Mouse (Mus musculus): ENCODE measurements around the gene Slc6a17.

Gene Slc6a17

GRCm38 (mm10) chr3:107524547-107524946 is 6.7 kb upstream of the Slc6a17 start:
- DNase-seq (ENCODE audit: low spot score): no peak

GRCm38 (mm10) chr3:107520931-107521330 is 3.1 kb upstream of the Slc6a17 start:
- DNase-seq (ENCODE audit: low spot score): no peak

DNA sequence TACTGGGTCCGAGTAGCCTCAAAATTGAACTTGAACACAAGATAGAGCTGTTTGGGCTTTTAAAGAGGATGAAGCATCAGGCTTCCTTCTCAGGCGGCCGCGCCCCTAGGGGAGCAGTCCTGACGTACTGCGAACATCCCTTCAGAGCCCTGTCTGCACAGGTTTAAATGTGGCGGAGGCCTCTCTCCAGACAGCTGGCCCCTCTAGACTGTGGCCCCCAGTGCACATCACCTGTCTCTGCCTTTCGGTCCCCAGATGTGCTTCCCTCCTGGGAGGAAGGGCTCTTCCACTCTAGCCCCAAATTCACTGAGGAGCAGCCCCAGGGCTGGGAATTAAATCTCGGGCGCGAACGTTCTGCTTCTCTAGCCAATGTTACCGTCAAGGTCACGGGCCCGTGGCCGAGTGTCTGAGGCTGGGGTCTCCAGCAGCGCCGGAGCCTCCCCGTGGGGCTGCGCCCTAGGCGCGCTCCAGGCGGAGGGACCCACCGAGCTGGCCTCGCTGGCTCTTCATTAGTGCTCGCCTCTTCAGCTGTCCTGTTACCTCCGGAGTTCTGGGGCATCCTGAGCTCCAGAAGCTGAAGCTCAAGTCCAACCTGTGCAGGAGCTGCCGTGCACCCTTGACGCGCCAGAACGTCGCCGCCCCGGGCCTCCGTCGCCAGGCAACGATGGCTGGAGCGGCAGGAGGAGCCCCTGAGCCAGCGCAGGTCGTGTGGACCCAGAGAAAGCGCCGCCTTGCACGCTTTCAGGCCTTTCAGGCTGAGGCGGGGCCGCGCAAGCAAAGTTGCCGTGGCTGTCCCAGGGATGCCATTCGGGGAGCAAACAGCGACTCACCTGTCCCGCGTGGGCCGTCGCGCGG is 815 bp downstream of the Slc6a17 start:
- DNase-seq (ENCODE audit: low spot score): no peak

GRCm38 (mm10) chr3:107515989-107516388 is 1.8 kb downstream of the Slc6a17 start:
- DNase-seq (ENCODE audit: low spot score): no peak

DNA sequence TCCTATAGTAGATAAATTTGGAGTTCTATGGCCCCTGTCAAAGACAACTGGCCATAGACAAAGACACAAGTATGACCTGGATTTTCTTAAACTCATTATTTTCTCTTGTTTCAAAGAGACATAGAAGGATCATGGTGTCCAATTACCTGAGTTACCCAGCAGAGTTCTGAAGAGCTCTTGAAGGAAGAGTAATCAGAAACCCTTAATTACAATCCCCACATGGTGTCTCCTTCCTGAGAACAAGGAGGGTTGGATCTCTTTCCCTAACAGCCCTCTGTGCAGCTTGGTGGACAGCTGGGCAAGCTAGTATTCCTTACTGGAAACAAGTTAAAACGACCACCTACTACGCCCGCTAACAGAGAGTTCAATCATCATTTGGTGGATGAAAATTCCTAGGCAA is 6.4 kb downstream of the Slc6a17 start:
- DNase-seq (ENCODE audit: low spot score): no peak

DNA sequence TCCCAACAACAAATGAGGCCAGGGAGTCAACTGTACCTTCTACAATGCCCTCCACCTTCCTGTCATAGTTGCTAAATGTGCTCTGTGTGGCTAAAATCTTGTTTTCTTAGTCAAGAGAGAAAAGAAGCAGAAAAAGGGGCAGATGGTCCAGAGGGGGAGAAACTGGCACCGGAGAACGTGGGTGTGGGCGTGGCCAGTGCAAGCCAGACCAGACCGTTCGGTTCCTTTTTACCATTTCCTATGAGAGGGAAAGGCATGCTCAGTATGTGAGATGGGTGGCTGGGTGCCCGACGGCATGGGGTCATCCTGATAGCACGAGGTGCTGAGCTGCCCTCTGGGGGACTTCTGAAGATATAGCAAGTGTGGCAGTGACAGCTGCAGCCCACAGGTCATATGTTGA is 9.1 kb downstream of the Slc6a17 start:
- no peak for DNase-seq (ENCODE audit: low spot score)

DNA sequence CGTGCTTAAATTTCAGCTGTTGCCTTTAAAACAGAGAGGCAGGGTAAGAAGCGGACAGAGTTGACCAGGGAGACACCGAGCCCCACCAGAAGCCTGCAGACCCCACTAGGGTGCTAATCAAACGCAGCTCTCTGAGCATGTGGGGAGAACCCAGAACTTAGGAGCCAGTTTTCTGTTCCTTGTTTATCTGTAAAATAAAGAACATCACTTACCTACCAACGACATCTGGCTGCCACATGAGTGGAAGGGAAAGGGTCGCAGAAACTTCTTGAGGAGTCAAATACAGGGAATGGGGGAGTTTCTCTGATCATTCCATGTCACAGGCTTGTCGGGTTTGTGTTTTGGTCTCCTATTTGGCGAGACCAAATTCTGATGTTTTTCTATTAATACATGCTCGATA is 9.9 kb downstream of the Slc6a17 start:
- no peak for DNase-seq (ENCODE audit: low spot score)

- no peak for DNase-seq (ENCODE audit: low spot score)
Observed at GRCm38 (mm10) chr3:107506531-107506930, 11.3 kb downstream of the Slc6a17 start.

GRCm38 (mm10) chr3:107505464-107506367 is 12.1 kb downstream of the Slc6a17 start:
- no peak for DNase-seq (ENCODE audit: low spot score)

DNA sequence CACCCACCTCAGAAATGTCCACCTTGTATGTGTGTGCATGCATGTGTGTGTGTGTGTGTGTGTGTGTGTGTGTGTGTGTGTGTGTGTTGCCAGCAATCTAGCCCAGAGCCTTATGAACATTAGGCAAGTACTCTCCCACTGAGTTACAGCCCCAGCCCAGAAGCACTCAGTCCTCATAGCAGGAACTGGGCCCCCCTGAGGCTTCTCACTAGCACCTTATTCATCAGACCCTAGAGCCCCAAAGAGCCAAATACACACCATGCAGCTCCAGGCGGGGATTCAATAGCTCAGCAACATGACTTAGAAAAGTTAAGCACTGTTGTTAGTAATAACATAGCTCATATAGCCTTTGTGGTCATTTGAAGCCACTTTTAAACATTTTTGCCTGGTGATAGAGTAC is 13.3 kb downstream of the Slc6a17 start:
- no peak for DNase-seq (ENCODE audit: low spot score)

- DNase-seq (ENCODE audit: low spot score): no peak
Observed at GRCm38 (mm10) chr3:107503716-107504115, 14.1 kb downstream of the Slc6a17 start.

- no peak for DNase-seq (ENCODE audit: low spot score)
Observed at GRCm38 (mm10) chr3:107501702-107502151, 16.1 kb downstream of the Slc6a17 start.

DNA sequence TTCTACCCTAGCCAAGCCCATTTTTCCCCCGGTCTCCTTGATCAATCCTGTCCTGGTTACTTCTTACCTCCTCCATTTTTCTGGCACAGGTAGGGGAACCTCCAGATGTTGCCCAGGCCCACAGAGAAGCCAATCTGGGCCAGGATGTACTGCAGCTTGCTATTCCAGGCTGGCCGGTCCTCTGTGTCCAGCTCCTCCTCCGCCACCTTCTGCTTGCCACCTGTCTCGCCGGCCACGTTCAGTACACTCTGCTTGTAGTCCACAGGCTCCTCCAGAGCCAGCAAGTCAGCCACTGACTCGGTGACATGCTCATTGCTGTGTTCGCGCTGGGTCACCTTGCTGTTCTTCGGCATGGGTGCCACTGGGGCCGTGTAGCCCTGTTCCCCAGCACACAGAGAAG is 17.5 kb downstream of the Slc6a17 start:
- DNase-seq (ENCODE audit: low spot score): no peak

DNA sequence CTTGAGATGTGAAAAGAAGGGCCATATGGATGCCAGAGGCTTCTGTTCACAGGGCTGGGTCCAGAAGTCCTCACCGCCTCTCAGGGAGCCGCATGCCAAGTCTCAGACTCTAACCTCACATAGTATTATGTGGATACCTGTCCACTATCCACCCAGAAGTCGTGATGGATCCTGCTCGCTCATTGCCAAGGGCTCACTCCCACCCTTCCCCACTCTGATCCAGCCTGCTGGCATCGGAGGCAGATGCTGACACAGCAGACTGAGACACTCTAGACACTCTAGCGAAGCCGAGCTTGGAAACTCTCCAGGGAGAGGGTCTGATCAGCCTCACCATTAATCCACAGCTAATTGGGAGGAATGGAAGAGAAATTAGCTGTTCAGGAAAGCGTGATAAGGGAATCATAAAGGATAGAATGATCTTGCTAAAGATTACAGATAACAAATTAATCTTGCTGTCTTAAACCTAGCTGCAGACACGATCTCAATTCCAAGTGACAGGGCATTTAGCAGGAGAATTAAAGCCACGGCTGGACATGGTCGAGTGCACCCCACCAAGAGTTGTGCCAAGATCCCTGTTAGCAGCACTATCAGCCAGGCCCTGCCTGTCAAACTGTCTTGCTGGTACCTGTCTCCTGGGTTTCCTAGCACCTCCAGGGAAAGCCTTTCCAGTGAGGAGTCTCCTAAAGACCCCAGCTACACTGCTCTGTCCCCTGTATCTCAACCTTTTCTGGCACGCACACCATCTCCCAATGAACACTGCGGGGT is 21.6 kb downstream of the Slc6a17 start:
- DNase-seq (ENCODE audit: low spot score): no peak

GRCm38 (mm10) chr3:107495524-107495923 is 22.3 kb downstream of the Slc6a17 start:
- no peak for DNase-seq (ENCODE audit: low spot score)

DNA sequence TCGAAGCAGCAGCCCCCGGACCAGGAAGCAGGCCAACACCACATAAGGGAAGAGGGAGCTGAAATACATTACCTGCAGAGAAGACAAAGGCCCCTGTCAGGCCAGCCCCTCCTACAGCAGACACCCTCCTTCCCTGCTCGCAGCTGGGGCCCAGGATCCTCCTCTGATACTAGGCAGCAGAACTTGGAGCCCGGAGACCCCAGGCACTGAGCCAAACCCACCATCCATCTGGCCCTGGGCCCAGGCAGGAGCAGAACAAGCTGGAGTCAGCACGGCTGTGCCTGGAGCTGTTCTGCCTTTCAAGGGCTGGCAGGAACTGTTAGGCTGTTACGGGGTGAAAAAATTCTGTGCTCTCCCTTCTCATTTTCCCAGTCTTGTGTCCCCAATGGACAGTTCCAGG is 26.4 kb downstream of the Slc6a17 start:
- DNase-seq (ENCODE audit: low spot score): no peak

- DNase-seq (ENCODE audit: low spot score): no peak
Observed at GRCm38 (mm10) chr3:107488637-107489036, 29.2 kb downstream of the Slc6a17 start.

- DNase-seq (ENCODE audit: low spot score): no peak
Observed at GRCm38 (mm10) chr3:107483290-107483689, 34.5 kb downstream of the Slc6a17 start.

DNA sequence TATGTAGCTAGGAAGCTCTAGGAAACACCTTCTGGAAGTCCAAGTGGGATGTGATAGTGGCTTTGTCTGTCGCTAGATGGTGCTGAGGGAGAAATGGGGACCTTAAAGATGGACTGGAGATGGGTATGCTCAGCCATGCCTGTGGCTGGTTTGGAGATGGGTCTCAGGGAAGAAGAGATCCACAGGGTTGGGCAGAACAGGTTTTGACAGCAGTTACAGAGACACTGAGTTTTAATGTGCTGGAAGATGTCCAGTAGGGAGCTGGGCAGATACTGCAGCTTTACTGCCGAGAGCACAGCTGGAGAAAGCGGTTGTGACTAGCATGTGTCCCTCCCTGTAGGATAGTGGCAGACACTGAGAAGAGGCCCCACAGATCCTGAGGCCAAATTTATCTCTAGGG is 37.2 kb downstream of the Slc6a17 start:
- no peak for DNase-seq (ENCODE audit: low spot score)

GRCm38 (mm10) chr3:107472198-107472597 is 45.6 kb downstream of the Slc6a17 start:
- no peak for DNase-seq (ENCODE audit: low spot score)

- DNase-seq (ENCODE audit: low spot score): no peak
Observed at GRCm38 (mm10) chr3:107469059-107469458, 48.8 kb downstream of the Slc6a17 start.

DNA sequence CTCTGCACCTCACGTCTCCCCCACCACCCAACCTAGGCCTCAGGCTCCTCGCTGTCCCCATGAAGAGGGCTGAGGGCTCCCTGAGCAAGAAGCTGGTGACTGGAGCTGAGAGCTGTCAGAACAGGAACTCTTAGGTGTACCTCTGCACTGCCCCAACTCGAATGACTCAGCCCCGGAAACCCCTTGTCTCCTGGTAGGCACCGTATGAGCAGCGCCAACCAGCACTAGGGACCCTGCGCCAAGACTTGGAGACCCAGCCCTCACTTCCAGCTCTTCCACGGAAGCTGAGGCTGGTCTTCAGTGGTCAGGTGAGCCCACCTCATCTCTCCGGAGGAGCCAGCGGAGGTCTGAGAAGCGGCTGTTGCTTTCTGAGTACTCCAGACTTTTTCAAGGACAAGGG is 49.7 kb downstream of the Slc6a17 start:
- DNase-seq (ENCODE audit: low spot score): no peak

Data from urinary bladder, postnatal 10 days (tissue).